Mouse (Mus musculus) ovary, adult 18-20 months (tissue): ENCODE measurements around the gene Olfr1216.
"Not testable (repeated sequence)": the region's sequence is repeated elsewhere in the genome, so short reads cannot be mapped to it uniquely, and the experiment has no call there.

ENCODE experiments used
- DNase-seq: peaks from one replicate; pipeline ENCODE4 v3.0.0; 2022; ENCODE audit warnings: low spot score, mixed read lengths

Gene Olfr1216

DNA sequence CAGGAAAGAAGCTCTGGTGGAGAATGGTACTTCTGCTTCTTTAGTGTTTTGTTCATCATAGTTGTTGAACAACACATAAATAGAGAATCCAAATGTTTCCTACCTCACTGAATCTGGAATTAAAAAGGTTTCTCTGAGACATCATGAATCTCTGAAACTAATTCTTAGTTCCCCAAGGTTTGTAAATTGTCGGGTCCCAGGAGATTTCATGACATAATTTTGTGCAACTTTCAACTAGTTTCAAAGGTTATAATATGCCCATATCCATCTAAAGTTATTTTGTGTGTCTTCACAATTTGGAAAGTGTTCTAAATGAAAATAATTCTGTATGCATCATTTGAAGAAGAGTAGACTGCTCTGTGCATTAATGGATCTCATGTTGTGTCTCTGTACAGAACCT lies at the start of gene Olfr1216:
Gene Olfr1216, minus strand, starts transcription at position 101 of the 400 bp plus-strand sequence.
- DNase-seq, result no peak

DNA sequence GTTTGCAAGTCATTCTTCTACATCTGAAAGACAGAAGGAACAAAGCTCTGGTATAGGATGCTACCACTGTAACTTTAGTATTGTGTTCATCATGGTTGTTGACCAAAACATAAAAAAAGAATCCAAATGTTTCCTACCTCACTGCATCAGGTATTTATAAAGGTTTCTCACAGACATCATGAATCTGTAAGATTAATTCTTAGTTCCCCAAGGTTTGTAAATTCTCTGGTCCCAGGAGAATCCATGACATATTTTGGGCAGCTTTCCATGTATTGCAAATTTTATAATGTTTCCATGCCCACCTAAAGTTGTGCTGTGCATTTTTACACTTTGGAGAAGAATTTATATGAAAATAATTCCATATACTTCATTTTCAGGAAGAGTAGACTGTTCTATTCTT lies 42.9 kb upstream of the Olfr1216 start, which contains the start of gene Olfr1218:
Gene Olfr1218, minus strand, starts transcription at position 101 of the 400 bp plus-strand sequence.
- no peak for DNase-seq

DNA sequence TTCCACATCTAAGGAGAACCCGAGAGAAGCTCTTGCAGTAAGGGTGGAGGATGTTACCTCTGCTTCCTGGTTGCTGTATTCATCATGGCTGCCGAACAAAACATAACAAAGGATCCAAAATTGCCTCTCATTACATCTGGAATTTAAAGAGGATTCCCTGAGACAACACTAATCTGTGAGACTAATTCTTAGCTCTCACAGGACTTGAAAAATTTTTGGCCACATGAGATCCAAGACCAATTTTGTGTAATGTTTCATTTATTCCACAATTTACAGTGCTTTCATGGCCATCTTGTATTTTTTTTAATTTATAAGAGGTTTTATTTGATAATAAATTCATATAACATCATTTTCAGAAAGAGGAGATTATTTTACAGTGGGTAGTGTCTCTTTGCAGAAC lies 13.8 kb upstream of the Olfr1216 start, which contains the start of gene Olfr1217:
Gene Olfr1217, minus strand, starts transcription at position 101 of the 400 bp plus-strand sequence.
- DNase-seq, result no peak

DNA sequence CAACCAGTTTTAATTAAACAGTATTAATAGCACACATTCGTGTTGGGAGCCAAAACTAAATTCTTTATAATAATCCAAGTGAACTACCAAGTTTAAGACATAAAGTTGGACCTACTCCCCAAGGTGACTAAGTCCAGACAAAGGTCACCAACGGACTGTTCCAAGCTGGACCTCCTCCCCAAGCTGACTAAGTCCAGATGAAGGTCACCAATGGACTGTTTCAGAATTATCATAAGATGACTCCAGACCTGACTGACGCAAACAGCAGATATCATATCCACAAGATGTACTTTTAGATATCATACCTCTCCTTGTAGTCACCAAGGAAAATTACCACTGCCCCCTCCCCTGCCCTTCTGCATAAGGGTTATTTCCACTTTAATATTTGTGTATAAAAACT lies 3.3 kb upstream of the Olfr1216 start:
- not testable (repeated sequence) for DNase-seq

DNA sequence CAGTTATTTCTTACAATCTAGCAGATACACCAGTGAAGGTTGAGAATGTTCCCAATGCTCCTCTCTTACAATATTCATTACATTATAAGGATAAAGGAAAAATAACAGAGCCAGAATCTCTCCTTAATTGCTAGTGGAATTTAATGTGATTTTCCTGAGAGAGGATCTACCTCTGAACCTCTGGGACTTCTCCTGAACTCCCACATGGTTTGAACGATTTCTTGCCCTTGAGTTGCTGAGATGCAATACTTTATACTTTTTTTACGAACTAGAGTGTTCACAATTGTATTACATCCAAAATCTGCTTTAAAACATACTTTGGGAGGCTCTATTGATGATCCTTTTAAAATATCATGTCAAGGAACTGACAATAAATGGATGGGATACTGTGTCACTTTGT lies 11.3 kb downstream of the Olfr1216 start, which contains the start of gene Olfr1215:
Gene Olfr1215, minus strand, starts transcription at position 101 of the 400 bp plus-strand sequence.
- no peak for DNase-seq

DNA sequence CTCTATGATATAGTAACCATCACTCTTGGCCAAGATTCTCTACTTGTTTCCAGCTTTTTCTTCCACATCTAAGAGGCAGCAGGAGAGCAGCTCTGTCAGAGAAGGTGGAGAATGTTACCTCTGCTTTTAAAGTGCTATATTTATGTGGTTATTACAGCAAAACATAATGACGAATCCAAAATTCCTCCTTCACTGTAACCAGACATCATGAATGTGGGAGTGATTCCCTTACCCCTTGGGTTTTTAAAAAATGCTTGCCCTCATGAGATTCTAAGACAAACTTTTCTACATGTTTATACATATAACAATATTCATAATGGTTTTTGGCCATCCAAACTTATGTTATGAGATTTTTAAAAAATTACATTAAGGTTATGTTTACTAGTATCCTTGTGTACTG lies 25.6 kb downstream of the Olfr1216 start, which contains the start of gene Olfr1214:
Gene Olfr1214, minus strand, starts transcription at position 101 of the 400 bp plus-strand sequence.
- no peak for DNase-seq

DNA sequence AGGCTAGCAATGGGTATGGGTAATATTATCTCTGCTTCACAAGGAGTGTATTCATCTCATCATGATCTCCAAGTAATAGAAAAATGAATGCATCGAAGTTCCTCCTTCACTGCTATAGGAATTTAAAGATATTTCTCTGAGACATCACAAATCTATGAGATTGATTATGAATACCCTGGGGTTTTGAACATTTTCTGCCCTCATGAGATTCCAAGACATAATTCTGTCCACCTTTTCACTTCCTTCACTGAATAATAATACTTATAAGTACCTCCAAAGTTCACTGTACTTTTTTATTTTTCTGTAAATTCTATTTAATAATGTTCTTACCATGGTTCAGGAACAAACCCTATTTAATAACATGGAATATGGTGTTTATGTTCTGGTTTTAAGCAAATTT lies 38.0 kb downstream of the Olfr1216 start, which contains the start of gene Gm13762:
Gene Gm13762, minus strand, starts transcription at position 101 of the 400 bp plus-strand sequence.
- no peak for DNase-seq
